11 mouse cellular contexts compared by ENCODE assay signal in the genomic region with DNA sequence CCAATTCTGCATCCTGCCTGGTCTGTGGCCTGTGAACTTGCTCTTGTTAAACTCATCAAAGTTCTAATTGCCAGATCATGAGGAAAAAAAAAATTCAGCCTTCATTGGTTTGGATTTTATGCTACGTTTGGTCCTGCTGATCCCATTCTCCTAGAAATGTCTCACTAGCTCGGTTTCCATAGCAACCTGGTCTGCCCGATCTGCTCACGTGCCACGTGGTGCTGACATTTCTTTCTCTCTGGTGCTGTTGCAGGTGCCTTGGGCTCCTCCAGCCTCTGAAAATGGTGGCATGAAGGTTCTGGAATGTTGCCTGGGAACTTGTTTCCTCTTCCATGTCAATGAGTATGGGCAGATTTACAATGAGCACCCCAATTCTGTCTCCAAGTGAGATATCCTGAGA. TPM values are rescaled to one million over a fixed set of nuclear protein-coding genes. Genes with fewer than 3 reads are reported as not detected.
DNase-seq lines count a peak whose midpoint lies in the region; ATAC-seq and TF ChIP-seq lines count a peak whose summit lies in the region.
"Had no signal": no experiment of that assay in that cellular context is flagged by ENCODE, and none has a peak within 500 bp of the region (broad histone marks: within the 10 kb centered on the region; RNA-seq: fewer than 3 reads in every experiment).

No protein-coding gene starts in this region.

- DNase-seq in right cerebral cortex, adult 18-20 months: peak; percentile 48
- no peak for DNase-seq in right cerebral cortex, postnatal 25 days
- peak; percentile 91 for DNase-seq in forebrain, embryonic 14.5 days (ENCODE audit: low spot score)
- peak; percentile 68 to 91 for DNase-seq in left cerebral cortex, postnatal 14 days (ENCODE audit: low spot score in 2 of 2)
- no peak for DNase-seq in stomach, postnatal 0 days (ENCODE audit: low spot score)
- DNase-seq: adrenal gland, postnatal 14 days; gastrocnemius, adult 2 months; kidney, postnatal 36 days had no signal

- H3K9ac ChIP-seq in forebrain, embryonic 14.5 days (ENCODE audit: low read length): no peak overlapping the region
- no peak overlapping the region for H3K9ac ChIP-seq in stomach, postnatal 0 days (ENCODE audit: low read length)

- H3K4me1 ChIP-seq in forebrain, embryonic 14.5 days (ENCODE audit: control insufficient read depth, insufficient read depth, low read length): peaks cover 31% of the 10 kb centered on the region
- H3K4me1 ChIP-seq in stomach, postnatal 0 days (replicated peaks; ENCODE audit: control insufficient read depth, insufficient read depth): no peaks in the 10 kb centered on the region

- WGBS in forebrain, embryonic 14.5 days: 9% methylated on average over 5 of the region's 5 CpGs
- WGBS in stomach, postnatal 0 days: 33% methylated on average over 5 of the region's 5 CpGs

- peak overlapping the region; percentile 44; the same call in 1 of the 2 replicates for H3K27ac ChIP-seq in forebrain, embryonic 14.5 days (ENCODE audit: low read depth, low read length)
- H3K27ac ChIP-seq in stomach, postnatal 0 days (replicated peaks): no peak overlapping the region
- H3K27ac ChIP-seq: gastrocnemius, adult 2 months had no signal

- ATAC-seq in forebrain, embryonic 14.5 days: peak; percentile 67; the same call in 1 of the 2 replicates
- no peak for ATAC-seq in stomach, postnatal 0 days (ENCODE audit: low FRiP score, low TSS enrichment)
- ATAC-seq in activated CD4-positive, CD25-positive, alpha-beta regulatory T cell, adult 4 months: no peak
- ATAC-seq in erythroid progenitor cell, adult 5-6 weeks (replicated peaks; ENCODE audit: low FRiP score, poor library complexity, severe bottlenecking): no peak

- no peak overlapping the region for H3K4me2 ChIP-seq in forebrain, embryonic 14.5 days (ENCODE audit: low read length)
- no peak overlapping the region for H3K4me2 ChIP-seq in stomach, postnatal 0 days (replicated peaks; ENCODE audit: low read depth)

- intact Hi-C loops in left cerebral cortex, postnatal 14 days (cut with DNase I): no loop called here

- no peaks in the 10 kb centered on the region for H3K27me3 ChIP-seq in forebrain, embryonic 14.5 days (replicated peaks; ENCODE audit: control insufficient read depth, insufficient read depth, low read length)
- H3K27me3 ChIP-seq in stomach, postnatal 0 days (ENCODE audit: control insufficient read depth, insufficient read depth, low read length): no peaks in the 10 kb centered on the region

- TF ChIP-seq EP300 in stomach, postnatal 0 days (optimal IDR thresholded peaks at IDR 0.05): no peak

- no peaks in the 10 kb centered on the region for H3K9me3 ChIP-seq in forebrain, embryonic 14.5 days (replicated peaks; ENCODE audit: control insufficient read depth, low read length)
- no peaks in the 10 kb centered on the region for H3K9me3 ChIP-seq in stomach, postnatal 0 days (ENCODE audit: control insufficient read depth, low read length)

- TF ChIP-seq CTCF in stomach, postnatal 0 days (IDR thresholded peaks at IDR 0.05; ENCODE audit: low read depth): no peak

- H3K4me3 ChIP-seq in forebrain, embryonic 14.5 days (ENCODE audit: low read depth, low read length): no peak overlapping the region
- H3K4me3 ChIP-seq in stomach, postnatal 0 days (ENCODE audit: low read depth, low read length): no peak overlapping the region
- H3K4me3 ChIP-seq: gastrocnemius, adult 2 months had no signal

- H3K36me3 ChIP-seq in forebrain, embryonic 14.5 days (ENCODE audit: control insufficient read depth, insufficient read depth, low read length): no peaks in the 10 kb centered on the region
- no peaks in the 10 kb centered on the region for H3K36me3 ChIP-seq in stomach, postnatal 0 days (ENCODE audit: control insufficient read depth, insufficient read depth, low read length)

RNA-seq across cellular contexts. Expression of gene Nnat, which starts 39.4 kb away (rescaled TPM):
- polyA plus RNA-seq in forebrain, embryonic 14.5 days (2014; fragmentation: Nextera tagmentation; extraction: Ambion mirVana): 6,589 and 7,102 TPM in 2 replicates
- 100 to 1,000 TPM; 283 to 425 TPM for total RNA-seq in left cerebral cortex, postnatal 14 days (2021)
- polyA plus RNA-seq in stomach, postnatal 0 days (2015; fragmentation: Nextera tagmentation; extraction: Ambion mirVana): 137 and 150 TPM in 2 replicates
- polyA plus RNA-seq in activated CD4-positive, CD25-positive, alpha-beta regulatory T cell, adult 4 months (2017; shearing (Covaris generic)): under 1 TPM in 1 of 2 experiments, not detected in 1; 0.56 TPM
- not detected in 2 replicates for total RNA-seq in erythroid progenitor cell, adult 5-6 weeks (2015; ENCODE audit: low replicate concordance)
- not detected in 2 replicates for total RNA-seq in erythroid progenitor cell, adult 5-6 weeks (2017; ENCODE audit: low replicate concordance)
- total RNA-seq: liver, adult 2 months had no signal
- polyA plus RNA-seq: liver, adult 2 months had no signal

RNA-seq across cellular contexts. Expression of gene Blcap, which starts 50.6 kb away (rescaled TPM):
- polyA plus RNA-seq in forebrain, embryonic 14.5 days (2014; fragmentation: Nextera tagmentation; extraction: Ambion mirVana): 240 and 254 TPM in 2 replicates
- 100 to 1,000 TPM; 103 to 116 TPM for total RNA-seq in left cerebral cortex, postnatal 14 days (2021)
- 28.9 and 30.0 TPM in 2 replicates for polyA plus RNA-seq in stomach, postnatal 0 days (2015; fragmentation: Nextera tagmentation; extraction: Ambion mirVana)
- polyA plus RNA-seq in activated CD4-positive, CD25-positive, alpha-beta regulatory T cell, adult 4 months (2017; shearing (Covaris generic)): 10 to 100 TPM; 12.9 to 17.7 TPM
- total RNA-seq in erythroid progenitor cell, adult 5-6 weeks (2015; ENCODE audit: low replicate concordance): 1.7 and 4.0 TPM in 2 replicates
- total RNA-seq in erythroid progenitor cell, adult 5-6 weeks (2017; ENCODE audit: low replicate concordance): 1.8 and 3.2 TPM in 2 replicates

Comparison
In these comparisons a context has a peak if more than half of its experiments do, and no peak if none do; other contexts are left out.
1. DNase-seq: peak in right cerebral cortex, adult 18-20 months (single experiment), forebrain, embryonic 14.5 days (single experiment) and left cerebral cortex, postnatal 14 days (2 of 2); none in right cerebral cortex, postnatal 25 days (single experiment) and stomach, postnatal 0 days (single experiment).
2. RNA of gene Nnat, which starts 39.4 kb away (polyA plus RNA-seq): 6,589 to 7,102 TPM in forebrain, embryonic 14.5 days and 137 to 150 TPM in stomach, postnatal 0 days; 0.56 TPM in activated CD4-positive, CD25-positive, alpha-beta regulatory T cell, adult 4 months; every median in the first group is over 10 times any median in the second.